Mouse (Mus musculus): ENCODE data around the gene Gm20388.

DNA sequence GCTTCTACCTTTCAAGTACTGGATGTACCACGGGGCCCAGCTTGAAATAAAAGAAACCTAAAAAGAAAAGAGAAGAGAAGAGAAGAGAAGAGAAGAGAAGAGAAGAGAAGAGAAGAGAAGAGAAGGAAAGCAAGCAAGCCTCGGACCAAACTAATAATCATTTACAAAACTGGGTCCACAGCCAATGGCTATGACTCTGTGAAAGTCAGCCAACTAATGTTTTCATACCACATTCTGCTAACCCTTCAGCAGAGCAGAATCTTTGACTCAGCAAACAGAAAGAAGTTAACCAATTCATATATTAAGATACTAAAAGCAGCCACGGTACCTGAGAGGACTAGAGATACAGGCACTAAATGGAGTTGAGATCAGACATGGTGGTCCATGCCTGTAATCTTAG lies 3381.6 kb downstream of the Gm20388 start:
- TF ChIP-seq CTCF (IDR thresholded peaks at IDR 0.05; ENCODE audit: low read depth) (no peak), EP300 (optimal IDR thresholded peaks at IDR 0.05) (no peak)
